Mouse (Mus musculus) right cerebral cortex, postnatal 4 days (tissue): ENCODE results near the gene Vsx1.

Experiments
- DNase-seq: peaks from one replicate; pipeline ENCODE4 v3.0.0-alpha.2; 2022

Gene Vsx1

DNA sequence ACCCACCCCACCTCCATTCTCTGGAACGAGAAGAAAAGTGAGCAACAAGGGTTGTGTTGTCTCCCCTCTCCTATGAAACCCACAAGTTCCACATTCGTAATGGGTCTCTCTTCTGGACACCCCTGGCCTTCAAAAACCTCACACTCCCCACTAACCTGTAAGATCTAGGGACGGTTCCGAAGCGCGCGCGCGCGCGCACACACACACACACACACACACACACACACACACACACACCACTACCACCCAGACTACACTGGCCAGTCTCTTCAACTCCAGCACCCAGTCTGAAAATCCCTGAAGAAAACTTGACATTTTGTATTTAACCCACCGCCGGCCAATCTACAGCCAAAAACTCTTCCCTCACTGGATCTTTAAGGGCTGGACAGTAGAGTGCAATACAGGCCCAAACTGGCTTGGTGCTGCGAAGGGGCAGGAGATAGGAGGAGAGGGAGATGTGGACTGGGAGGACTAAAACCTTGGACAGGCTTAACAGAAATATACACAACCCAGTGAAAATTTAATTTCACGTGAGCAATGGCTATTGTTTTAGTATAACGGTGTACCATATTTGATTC lies at the start of gene Vsx1:
Gene Vsx1 (minus strand): TSS at position 138 of the 578 bp plus-strand sequence.
- no peak for DNase-seq

DNA sequence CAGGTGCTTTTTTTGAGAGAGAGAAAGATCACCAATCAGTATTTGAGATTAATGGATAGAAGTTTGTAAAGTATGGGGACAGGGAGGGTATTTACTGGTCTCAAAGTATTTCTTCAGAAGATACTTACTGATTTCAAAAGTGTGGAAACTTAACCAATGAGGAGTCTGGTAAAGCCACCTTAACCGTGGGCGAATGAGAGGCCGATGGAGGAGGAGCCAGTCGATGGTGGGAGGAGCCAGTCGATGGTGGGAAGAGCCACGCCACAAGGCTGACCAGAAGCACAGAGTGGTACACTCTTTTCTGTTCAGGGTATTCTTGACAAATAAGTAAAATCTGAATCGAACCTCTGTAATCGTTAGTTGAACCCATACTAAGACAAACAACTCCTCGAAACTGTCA lies 48.7 kb upstream of the Vsx1 start:
- DNase-seq: no peak

DNA sequence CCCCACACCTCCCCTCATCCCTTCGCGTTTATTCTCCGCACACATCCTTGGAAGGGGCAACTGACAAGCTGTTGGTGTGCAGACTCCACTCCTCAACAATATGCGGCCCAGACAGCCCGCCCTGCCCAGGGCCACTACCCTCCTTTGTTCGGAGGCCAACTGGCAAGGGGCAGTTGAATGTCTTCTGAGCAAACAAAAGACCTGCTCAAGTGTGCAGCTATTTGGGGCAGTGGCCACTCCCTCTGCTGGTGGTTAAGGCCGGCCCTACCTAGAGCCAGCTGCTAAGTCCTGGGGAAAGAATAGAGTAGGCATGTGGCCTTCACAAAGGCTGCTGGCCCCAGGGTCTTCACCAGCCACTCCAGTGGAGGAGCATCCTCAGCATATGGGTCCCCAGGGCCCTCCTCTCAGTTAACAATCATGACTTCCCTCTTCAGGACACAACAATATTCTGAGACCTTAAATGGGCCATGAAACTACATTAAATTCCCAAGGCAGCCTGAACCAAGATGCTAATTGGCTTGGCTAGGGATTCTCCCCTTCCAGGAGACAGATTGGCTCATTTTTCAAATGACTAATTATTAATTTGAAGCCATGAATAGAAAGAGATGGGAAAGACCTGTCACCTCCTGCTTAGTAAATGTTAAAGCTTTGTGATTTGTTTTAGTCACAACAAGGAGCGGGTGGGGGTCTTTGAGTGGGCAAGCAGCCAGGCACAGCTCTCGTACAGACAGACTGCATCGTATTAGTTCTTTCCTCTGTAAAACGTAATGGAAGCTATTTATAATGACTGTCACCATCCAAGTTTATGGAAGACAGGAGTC lies 46.8 kb upstream of the Vsx1 start:
- DNase-seq: no peak

DNA sequence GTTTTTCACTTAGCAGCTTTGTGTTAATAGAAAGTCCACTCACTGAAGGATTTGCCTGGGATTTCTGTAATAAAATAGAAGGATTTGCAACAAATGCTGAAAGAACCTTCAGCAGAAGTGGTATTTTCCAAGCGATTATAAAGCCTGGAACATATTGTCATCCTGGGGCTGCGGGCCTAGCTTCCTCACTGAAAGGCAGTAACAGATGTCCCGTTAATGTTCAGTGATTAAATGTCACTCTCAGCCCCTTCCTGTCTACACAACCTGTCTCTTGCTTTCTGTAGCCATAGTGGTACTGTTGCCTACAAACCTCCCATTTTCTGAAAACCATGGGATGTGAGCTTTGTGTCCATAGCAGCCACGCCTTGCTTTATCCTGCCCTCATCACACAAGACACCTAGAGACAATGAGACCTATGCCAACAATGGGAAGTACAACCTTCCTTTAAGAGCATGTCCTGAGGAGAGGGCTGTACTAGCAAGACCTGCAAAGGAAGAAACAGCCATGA lies 23.1 kb upstream of the Vsx1 start:
- no peak for DNase-seq

DNA sequence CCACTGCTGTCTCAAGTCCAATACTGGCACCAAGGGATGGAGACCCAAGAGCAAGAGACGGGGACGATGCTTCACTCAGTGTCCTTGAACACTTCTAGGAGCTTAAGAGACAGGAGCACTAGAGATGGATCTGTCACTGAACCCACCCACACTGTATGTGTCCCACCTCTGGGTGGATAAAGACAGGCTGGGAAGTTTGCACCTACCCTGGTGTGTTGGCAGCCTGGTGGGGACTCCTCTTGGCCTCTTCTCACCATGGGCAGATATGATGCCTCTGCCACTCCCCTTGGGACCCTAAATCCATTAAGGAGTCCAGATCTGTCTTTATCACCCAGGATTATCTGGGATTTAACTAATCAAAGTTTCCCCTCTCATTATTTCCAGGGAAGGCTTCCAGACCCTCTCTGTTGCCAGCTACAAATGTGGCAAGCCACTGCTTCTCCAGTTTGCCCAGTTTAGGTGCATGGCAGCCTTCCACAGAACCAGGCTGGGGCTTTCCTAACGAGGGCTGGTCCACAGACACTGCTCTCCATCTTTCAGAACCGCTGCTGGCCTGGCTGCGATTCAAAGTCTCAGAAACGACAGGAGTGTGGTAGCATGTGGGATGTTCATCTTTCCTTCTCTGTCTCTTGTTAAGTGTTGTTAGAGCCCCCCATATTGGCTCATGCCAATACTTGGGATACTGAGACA lies 2.5 kb upstream of the Vsx1 start:
- no peak for DNase-seq

DNA sequence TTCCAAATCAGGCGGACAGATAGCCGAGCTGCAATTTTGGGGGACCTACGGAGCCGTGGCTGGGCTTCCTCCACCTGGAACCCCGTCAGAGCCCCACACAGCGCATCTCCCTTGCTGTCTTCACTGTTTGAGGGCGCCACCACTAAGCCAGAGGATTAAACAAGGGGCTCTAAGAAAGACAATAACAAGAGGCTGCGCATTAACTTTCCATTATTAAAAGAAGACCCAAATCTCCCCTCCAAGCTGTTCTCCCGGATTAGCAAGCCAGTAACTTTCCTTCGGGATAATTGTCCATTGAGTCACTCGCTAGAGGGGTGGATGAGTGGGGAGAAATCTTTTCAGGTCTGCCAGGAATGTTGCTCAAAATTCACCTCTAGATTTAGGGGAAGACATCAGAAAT lies 1.1 kb upstream of the Vsx1 start:
- no peak for DNase-seq

DNA sequence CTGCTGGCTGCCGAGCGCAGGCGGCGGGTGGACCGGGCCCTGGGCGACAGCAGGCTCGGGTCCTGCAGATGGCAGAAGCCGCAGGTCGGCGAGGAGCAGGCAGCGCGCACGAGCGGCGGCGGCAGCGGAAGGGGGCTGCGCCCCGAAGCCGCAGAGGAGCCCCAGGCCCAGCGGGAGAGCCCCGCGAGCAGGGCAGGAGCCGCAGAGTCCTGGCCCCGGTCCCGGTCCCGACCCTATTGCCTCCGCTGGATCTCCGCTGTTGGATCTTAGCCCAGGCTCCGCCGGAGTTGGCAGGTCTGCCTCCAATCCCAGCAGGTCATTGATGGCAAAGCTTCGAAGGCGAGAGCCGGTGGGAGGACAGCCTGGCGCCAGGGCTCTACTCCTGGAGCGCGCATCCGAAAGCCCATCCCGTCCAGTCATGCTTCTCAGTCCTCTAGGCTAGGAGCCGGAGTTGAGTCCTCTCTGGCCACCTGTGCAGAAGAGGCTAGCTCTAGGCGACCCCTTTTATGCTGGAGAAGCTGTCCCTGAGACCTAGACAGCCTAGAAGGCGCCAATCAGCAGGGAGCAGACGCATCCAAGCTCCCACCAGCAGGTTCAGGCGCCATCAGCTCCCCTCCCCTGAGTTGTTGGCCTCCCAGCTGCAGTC lies 496 bp downstream of the Vsx1 start:
- peak; percentile 66 for DNase-seq

DNA sequence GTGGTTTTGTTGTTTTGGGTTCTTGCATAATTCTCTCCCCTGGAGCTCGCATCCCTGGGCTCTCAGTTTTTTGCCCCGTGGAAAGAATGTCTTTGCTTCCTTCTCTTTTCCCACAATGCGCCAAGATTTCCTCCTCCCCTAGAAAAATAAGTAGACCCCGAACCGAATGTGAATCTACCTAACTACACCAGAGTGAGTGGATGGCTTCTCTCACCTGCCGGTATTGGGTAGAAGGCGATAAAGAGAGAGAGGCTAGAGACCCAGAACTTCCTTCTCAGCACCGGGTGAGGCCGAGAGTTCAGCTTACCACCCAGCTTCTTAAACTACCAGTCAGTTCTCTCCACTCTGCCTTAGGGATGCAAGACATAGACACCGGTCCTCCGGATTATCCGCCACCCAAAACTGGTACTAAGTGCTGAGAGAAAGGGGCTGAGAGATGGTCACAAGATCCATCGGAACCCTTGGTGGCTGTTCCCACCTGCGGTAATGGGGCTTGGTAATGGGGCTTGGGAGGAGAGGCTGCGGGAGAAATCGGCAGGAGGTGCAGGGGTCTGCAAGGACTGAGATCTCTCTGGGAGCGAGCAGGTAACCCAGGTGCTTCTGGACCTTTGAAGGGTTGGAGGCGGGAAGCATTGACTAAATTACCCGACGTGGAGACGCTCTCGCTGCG lies 1.2 kb downstream of the Vsx1 start:
- DNase-seq: no peak

DNA sequence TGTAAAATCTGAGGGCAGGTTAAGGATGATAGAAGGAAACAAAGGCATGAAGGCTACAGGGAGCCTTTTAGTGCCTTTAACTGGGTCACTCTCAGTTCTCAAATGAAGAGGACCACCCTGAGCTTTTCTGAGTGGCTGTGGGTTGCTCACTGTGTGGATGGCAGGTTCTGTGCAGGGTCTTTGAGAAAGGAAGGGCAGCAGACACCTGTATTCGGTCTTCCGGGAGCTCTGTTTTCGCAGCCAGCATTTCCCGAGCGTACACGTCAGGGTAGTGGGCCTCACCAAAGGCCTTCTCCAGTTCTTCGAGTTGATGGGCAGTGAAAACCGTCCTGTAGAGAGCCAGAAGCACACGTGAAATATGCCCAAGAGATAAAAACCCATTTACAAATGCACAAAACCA lies 3.8 kb downstream of the Vsx1 start:
- no peak for DNase-seq

DNA sequence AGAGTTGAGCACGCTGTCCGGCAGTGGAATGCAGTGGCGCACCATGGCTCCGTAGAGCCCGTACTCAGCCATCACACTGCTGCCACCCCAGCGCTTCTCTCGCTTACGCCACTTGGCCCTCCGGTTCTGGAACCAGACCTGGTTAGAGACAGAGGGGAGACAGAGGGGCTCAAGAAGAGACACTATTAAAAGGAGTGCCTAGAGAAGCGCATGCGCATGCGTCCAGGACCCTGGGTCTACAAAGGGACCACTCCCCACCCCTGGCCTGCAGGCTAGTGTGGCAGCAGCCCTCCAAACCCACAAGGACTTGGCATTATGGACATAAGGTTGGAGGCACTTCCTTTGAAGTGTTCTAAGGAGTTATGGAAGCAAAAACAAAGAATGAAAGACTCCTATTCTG lies 4.7 kb downstream of the Vsx1 start:
- DNase-seq: no peak

DNA sequence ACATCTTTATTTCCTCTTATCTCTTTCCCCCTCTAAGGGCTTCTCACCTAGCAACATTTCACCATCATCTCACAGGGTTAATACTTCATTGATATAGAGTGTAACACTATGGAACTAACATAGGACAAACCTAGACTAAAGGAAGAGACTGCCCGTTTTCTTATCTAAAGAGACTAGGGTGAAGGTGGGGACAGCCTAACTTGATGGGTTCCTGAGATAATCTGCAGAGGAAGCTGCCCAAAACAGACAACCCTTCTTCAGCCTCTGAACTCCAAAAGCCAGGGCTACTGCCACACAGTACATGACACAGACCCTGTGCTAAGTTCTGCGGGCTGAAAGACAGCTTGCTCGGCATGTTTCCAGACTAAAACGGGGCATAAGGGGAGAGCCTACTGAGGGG lies 7.6 kb downstream of the Vsx1 start:
- no peak for DNase-seq

DNA sequence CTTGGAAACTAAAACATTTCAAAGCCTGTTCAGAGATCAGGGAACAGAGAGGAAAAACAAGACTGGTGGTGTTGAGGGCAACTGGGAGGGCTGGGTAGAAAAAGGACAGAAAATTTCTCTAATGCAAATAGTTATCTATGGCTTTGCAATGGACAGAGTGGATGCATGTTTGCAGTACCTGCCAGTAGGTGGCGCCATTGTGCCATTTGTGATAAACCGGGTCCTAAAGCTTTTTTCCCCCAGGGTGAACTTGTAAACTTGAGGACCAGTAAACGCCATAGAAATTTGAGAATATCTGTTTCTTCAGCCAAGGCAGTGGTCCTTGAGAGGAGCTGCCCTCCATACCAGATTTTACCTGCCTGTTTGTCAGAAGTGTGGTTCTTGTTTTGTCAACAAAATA lies 10.8 kb downstream of the Vsx1 start:
- DNase-seq: peak; percentile 88

DNA sequence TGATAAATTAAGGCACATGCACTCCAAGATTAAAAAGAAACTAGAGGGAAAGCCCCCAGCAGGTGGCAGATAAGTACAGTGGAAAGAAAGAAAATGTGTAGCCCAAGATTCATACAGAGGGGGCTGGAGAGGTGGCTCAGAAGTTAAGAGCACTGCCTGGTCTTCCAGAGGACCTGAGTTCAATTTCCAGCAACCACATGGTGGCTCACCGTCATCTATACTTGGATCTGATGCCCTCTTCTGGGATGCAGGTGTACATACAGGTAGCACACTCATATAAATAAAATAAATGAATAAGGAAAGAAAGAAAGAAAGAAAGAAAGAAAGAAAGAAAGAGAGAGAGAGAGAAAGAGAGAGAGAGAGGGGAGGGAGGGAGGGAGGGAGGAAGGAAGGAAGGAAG lies 13.6 kb downstream of the Vsx1 start:
- no peak for DNase-seq

DNA sequence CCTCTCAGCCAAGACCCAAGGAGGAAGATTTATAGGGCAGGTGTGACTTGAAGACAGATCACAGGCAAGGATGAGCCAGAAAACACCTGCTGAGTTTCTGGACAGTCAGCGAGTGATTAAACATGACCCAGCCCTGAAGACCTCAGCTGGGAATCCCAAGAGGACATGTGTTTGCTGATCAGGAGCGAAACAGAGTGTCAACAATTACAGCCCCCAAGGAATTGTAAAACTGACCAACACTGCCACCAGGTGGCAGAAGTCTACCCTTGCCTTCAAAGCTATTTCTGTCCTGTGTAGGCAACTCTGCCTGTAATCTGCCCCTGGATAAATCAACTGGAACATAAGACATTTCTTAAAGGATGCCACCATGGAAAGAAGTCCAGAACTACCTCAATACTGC lies 14.3 kb downstream of the Vsx1 start:
- peak; percentile 65 for DNase-seq

DNA sequence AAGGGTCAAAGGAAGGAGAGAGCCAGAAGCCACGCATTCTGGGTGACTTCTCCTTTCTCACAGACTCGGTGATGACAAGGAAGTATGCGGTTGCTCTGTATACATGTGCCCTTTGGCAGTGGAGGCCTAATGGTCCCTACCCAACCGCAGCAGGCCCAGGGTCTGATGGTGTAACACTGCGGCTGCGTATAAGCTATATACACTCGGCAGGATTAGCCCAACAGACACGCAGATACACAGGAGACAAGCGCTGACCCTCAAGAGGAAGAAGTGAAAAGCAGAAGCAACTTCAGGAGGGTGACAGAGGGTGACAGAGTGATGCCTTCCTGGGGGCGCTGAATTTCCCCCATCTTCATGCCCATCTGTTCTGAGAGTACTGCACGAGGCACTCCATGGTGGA lies 15.2 kb downstream of the Vsx1 start:
- no peak for DNase-seq

DNA sequence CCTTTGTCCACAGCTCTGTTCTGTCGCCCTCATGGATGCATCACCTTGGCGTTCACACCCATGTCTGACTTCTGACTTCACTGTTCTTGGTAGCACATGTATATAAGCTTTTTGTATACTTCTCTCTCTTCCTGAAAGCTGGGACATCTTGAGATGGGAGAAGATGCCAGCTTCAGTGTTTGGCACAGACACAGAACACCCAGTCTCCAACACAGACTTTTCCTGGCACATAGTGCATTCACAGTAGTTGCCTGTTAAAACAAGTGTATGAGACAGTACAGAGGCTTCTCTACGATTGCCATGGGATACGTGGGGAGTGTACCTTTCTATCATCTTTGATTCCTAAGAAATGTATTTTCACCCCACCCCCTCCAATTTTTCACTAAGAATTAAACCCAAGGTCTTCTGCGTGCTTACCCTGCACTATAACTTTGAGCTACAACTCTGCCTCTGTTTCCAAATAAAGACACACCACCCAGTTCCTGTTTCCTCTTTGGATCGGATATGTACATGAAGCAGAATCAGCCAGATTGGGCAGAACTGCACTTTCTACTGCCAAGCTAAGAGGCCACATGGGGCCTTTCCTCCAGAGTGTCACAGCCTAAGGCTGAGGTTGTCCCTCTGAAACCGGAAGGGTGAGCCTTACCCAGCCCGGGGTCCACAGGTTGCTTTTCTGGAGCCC lies 17.4 kb downstream of the Vsx1 start:
- DNase-seq: no peak

DNA sequence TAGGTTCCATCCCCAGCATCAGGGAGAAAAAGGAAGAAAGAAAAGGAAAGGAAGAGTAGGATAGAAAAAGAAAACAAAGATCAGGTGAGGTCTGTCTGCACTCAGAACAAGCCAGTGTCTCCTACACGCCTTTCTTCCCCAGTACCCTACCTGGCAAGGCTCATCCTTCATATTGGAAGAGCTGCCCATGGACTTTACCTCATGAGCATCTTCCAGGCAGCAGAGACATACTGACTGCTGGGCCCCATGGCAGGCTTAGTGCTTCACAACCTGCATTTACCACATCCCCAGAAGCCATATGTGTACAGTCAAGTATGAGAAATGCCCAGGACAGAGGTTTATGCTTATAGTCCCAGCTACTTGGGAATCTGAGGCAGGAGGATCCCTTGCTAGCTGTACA lies 18.2 kb downstream of the Vsx1 start:
- DNase-seq: no peak

DNA sequence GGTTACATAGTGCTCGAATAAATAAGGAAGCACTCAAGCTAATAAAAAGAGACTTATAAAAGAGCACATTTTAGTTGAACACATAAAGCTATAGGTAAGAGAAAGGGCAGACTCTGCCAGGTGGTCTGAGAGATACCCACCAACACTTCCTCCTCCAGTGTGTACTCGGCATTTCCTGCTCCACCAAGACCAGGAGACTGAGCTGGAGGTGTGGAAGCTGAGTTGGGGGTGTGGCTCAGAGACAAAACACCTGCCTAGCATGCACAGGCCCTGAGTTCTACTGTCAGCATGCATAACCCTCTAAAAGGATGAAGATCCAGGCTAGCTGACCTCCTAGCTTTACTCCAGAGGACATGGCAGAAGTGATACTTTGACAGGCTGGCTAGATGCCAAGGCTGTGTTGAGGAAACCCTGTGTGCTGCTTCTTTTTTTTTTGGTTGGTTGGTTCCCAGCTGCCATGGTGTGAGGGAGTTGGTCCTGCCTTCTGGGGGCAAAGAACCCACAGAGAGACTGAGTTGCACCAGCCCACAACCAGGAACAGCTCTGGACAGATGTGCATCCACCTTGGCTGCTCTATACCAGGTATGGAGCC lies 19.6 kb downstream of the Vsx1 start:
- no peak for DNase-seq

DNA sequence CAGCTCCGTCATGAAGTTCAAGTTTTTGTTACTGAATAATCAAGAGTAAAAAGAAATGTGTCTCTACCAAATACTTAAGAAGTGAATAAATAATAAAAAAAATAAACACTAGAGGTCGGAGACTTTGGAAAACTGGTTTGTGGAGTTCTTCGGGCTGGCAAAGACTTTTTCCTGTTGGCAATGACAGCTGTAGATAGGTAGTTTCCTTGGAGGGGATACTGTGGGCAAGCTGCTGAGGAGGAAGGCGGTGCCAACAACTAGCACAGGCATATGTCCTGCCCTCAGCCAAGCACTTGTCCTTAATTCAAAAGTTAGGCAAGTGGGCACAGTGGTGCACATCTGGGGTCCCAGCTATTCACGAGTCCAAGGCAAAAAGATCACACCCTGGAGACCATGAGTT lies 20.2 kb downstream of the Vsx1 start:
- DNase-seq: no peak

DNA sequence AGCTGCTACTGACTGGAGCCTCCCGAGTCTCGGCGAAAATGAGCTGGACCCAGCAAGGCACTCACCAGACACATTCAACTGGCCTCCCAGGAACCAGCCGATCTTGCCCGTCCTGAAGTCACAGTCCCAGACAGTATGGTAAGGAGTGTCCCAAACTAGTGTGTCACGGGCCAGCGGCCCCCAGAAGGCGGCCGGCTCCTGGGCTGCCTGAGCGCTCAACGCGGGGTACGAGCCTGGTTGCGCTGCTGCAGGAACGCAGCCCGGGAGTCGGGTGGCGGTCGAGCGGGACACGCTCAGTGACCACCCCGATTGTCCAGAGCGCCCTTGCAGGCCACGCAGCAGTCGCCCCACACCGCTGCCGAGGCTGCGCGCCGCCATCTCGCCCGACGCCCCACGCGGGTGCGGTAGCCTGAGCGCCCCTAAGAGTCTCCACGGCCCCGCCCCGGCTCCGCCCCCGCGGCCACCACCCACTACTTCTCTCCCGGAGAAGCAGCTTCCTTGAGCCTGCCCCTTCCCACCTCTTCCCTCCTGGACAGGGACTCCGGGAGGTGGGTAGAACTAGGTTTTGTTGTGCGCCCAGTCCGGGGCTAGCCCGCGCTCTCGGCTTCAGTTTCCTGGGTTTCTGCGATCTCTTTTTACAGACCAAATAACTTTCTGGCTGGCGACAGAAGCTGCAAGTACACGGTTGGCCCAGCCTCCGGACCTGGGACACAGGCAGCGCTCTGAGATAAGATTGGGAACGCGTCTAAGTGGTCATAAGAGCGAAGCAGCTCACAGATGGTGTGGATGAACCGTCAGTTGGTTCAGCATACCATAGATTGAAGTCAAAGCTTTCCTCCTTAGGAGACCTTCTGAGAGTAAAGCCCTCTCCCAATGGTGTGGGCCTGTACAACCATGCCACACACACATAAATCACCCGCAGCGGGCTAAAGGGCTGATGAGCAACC lies 21.1 kb downstream of the Vsx1 start, which contains the start of gene Acss1:
Gene Acss1 (minus strand): TSS at position 681 of the 947 bp plus-strand sequence.
- peak; percentile 67 for DNase-seq
